Mouse (Mus musculus) monocyte, adult 5-6 weeks (primary cell): ENCODE data around the gene Akap6. TPM values are rescaled to one million over a fixed set of nuclear protein-coding genes. Genes with fewer than 3 reads are reported as not detected.

Source experiments
- ATAC-seq: fragments of 153-309, 156-312 bp; replicated peaks from 2 replicates; pipeline ENCODE4 v1.8.0; 2017; ENCODE audit warnings: mild to moderate bottlenecking; ENCODE audit not compliant: low TSS enrichment, insufficient number of reproducible peaks, severe bottlenecking, poor library complexity, low FRiP score
- total RNA-seq: library from RNA; stranded (forward); fragments of 200-1000, 200-491, 200-594 nt; gene quantifications from 3 replicates; pipeline ENCODE4 v1.2.3, GENCODE M21; 2017

Akap6 gene
- 0.10 to 0.11 TPM in 2 of 3 replicates, not detected in the other for total RNA-seq

DNA sequence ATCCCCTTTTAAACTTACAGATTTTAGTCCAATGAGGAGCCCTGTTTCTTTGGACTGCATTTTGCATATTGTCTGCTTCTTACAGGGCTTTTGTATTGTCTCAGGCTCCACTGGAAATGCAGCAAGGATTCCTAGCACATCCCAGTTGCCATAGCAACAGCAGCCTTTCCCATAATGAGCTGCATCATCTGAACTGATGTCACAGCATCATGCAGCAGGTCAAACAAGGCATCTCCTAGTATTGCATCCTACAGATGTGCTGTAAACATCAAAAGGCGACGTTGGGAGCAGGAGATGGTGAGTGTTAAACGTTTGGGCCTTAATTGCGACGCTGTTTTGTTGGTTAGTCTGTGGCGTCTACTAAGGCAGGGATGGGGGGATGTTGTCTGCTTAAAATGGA is at the start of gene Akap6:
Akap6 (plus strand) TSS at position 238 of the 400 bp plus-strand sequence.
- no peak for ATAC-seq

- ATAC-seq, result no peak
Measured at GRCm38 (mm10) chr12:52662907-52663790, 36.0 kb upstream of the Akap6 start.

- ATAC-seq, result no peak
Measured at GRCm38 (mm10) chr12:52664944-52665343, 34.2 kb upstream of the Akap6 start.

DNA sequence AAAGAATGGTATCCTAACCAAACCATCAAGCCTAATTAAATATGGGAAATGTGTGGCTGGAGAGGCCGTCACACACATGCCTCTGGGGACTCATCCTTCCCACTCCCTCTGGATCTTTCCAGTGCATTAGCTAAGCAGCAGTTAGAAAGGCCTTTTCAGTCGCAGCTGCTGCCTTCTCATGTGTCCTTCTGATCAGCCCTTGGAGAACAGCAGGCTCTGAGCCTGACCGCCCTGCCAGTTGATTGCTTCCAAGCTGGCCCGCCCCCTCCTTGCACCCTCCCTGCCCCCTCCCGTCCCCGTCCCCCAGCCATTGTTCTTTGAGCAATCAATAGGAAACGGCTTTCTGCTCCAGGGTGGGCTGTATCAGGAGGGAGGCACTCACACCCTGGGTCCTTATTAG is 27.7 kb upstream of the Akap6 start:
- no peak for ATAC-seq

GRCm38 (mm10) chr12:52671943-52672342 is 27.2 kb upstream of the Akap6 start:
- no peak for ATAC-seq

DNA sequence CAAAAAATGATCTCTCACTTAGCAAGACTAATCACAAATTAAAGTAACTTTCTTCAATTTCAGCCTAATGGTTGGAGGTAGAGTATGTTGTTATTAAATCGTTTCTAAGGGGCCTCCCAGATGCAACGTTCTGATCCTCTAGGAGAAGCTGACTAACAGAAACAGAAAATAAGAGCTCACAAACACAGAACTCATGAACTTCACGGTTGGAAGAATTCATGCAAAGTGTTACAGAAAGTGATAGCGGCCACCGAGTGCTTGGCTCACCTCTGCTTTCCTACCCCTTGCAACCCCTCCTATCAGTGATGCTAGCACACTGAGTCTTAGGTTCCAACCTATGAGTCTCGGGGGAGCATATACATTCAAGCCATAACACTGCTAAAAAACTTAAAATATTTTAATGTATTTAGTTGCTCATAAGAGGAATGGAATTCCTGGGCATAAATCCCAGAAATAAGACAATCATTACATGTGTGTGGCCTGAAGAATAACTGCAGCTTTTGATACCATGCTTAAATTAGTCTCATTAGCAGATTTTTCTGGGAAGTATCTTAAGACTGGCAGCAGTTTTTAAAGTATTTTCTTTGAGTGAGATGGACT is 25.7 kb upstream of the Akap6 start:
- ATAC-seq, result no peak

- ATAC-seq, result no peak
Measured at GRCm38 (mm10) chr12:52675010-52675409, 24.2 kb upstream of the Akap6 start.

DNA sequence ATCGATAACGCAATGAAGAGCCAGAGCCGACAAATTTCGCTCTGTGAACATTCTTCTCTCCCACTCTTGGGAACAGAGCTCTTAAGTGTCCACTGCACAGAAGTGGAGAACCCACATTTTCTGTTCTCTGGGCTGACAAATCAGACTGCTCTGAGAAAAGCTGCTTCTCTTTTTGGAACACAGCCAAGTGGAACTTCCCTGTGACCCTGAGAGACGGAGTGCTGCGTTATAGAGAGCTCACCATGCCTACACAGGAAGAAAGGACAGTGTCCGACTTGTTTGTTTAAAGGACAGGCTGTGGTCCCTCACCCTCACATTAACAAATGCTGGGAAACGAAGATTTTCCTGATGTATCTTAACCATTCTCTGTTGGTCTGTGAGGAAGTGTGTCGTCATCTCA is 11.8 kb upstream of the Akap6 start:
- no peak for ATAC-seq

- ATAC-seq, result no peak
Measured at GRCm38 (mm10) chr12:52688712-52689111, 10.5 kb upstream of the Akap6 start.

DNA sequence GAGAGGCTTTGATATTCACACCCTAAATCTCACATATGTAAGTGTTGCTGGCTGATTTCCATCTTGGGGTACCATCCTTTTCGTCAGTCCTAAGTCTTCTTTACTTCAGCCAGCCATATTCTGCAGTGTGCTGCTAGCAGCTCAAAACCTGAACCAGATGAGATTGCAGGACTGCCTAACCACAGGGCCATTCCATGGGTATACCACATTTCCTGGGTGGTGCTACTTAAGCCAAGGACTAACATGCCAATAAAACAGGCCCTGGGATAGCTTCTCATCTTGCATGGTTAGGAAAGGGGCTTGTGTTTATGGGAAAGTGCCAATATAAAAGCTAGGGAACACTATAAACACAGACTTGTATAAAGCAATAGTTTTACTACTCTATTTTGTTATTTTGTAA is 7.6 kb upstream of the Akap6 start:
- no peak for ATAC-seq

GRCm38 (mm10) chr12:52692290-52692974 is 6.8 kb upstream of the Akap6 start:
- no peak for ATAC-seq

DNA sequence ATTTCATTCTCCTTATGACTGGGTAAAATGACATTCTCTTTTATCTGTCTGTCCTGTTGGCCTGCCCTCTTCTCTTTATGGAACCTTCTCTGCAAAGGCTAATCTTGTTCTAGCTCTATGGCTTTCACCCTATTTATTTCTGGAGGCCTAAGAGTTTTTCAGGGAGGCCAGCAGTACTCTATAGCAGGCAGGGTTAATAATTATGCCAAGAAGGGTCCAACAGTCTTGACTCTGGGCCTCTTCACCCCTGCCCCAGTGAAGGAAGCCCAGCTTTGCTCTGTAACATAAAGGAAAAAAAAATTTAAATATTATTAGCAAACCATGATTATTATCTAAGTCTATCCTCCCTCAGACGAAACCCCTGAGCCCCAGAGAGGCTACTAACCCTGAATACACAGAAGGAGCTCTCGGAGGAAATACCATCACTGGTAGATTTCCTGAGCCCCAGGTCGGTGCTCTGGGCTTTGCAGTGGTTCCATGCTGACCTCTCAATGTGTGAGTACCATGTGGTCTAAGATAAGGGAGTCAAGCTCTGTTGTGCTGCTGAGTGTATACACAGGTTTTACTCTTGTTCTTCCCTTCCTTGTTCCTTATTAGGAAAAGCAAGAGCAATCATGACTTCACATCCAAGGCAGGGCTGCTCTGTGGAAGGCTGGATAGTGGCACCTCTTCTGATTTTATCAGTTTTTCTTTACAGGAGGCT is 1.6 kb upstream of the Akap6 start:
- no peak for ATAC-seq

DNA sequence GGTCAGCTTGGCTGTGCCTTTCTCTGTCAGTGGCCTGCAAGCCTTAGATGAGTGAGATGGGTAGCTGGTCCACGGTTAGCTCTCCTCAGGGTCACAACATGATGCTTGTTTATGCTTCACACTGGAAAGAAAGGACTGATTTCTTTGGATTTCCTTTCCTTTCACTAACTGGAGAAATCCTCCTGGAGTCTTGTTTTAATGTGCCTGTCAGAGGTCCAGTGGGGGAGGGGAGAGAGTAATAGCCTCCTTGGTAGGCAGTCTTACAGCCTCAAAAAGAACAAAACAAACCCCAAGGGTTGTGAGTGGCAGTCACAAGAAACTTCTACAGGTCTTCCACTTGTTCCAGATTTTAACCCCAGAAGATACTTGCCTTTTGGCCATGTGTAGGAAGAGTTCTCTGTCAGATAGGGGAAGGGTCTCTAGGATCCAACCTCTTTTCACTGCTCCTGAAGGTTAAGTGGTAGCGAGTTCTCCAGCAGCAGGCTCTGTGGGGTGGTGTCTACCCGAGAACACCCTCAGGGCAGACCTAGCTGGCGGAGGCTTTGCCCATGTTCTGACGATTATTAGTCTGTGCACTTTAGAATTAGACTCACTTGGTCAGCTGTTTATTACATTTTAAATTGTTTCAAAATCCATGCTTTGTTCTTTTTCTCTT is 780 bp upstream of the Akap6 start:
- no peak for ATAC-seq

DNA sequence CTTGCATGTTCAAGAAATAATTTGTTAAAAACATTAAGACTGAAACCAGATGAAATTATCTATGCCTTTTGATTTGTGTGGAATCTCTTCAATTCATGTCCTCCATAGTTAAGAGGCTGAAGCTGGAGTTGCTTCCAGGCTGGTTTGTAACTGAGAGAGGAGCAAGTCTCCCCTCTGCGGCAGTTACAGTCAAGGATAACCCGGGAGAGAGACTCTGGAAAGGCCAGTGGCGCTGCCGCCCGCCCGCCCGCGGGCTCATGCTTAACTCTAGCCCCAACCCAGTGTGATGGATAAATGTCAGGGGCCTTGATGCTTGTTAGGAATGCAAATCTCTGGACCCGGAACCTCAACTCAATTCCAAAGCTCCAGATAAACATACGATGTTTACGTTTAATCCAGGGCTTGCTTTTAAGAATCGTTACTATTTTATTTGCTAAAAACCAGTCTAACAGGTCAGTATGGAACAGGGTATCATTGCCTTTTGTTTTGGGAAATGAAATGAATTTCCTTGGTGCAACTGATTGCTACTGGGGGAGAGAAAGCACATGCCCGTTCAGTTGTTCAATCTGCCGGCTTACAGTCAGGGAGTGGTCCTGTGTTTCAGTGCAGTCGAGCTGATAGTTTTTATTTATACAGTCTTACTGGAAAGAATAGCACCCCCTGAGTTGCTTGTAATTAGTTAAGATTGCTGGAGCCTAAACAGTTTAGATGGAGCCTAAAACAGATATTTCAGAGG is 946 bp downstream of the Akap6 start:
- no peak for ATAC-seq

DNA sequence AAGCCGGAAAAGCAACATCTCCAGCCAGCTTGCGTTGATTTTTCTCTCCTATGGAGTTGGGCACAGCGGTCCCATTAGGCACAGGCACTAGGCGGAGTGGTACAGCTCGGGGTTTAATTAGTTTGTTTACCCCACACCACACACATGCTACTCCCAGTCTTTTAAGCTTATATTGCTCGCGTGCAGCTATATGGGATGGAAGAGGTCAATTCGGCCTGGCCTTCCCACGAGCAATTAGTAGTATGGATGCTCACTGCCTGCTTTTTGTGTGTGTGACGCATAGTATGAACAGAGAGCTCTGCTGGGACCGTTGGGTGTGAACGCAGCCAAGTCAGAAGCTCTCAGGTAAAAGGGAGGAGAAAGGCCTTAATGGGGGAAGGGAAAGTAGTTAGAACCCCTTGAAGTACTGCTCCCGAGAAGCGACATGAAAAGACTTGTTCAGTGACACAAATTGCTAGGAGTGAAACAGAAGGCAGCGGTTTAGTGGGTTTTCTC is 1.6 kb downstream of the Akap6 start:
- ATAC-seq, result no peak

- peak; percentile 50 for ATAC-seq
Measured at GRCm38 (mm10) chr12:52701201-52701641, 2.0 kb downstream of the Akap6 start.

DNA sequence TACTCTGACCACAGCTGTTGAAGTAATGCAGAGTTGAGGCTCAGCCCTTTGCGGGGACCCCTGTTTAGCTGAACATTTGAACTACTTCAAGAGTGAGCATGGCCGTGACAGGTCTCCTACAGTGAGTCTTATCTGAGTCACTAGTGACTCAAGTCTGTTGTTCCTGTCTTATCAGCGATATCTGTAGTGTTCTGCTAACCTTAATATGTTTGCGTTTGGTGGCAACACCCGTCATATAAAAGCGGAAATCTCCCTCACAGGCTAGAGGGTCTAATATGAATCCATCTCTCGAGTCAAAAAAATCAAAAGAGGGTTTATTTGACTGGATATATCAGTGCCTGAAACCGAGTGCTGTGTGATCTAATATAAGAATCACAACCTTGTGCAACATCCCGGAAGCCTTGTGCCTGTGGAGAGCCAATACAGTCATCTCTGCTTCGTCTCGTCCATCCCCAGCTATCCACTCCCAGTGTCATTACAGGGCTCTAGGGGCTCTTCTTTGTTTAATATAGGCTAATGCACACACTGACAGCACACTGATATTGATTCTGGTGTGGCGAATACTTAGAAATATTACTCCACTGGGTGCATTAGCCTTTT is 3.3 kb downstream of the Akap6 start:
- no peak for ATAC-seq
